Mouse (Mus musculus) CH12F3 (cell line): ENCODE results near the gene Ift27.

Experiments used
- in situ Hi-C: fragments of 300-500 bp; cut with MboI; formaldehyde crosslinking; loops from 2 replicates; pipeline ENCODE4 v1.14.3; 2020; ENCODE audit warnings: low sequenced_read_pairs

The Ift27 gene

DNA sequence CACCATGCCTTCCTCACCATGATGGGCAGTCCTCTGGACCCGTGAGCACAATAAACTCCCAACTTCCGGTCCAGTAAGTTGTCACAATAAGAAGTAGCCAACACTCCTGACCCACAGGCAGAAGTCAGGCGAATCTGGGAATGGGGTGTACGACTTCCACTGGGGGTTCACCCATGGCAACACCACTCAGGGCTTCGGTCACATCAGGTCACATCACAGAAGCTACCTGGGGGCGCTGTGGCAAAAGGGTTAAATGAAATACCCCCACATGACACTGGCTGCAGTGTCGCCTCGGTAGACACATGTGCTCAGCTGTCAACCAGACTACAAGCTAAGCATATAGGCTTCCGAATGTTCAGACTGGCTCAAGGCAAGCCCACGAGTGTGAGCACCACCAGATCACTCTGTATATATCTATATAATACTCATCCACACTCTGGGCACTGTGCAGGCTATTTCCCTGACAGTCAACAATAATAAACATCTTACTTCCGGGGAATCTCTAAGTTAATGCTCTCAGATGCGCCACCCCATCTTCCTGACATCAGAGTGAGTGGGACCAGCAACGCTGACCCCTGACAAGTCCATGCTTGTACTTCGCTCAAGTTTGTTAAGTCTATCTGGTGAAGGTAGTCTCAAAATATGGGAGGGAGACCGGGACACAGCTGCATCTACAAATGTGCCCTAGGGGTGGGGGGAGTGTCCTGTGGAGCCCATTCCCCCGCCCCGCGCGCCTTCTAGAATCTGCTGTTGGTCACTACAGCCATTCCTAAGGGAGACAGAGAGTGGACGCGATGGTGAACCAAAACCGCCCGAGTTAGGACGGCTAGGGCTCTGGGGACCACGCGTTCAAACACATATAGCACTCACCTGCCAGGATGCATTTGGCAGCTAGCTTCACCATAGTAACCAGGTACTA is 749 bp downstream of the Ift27 start:
- in situ Hi-C loops, result no loop called here

DNA sequence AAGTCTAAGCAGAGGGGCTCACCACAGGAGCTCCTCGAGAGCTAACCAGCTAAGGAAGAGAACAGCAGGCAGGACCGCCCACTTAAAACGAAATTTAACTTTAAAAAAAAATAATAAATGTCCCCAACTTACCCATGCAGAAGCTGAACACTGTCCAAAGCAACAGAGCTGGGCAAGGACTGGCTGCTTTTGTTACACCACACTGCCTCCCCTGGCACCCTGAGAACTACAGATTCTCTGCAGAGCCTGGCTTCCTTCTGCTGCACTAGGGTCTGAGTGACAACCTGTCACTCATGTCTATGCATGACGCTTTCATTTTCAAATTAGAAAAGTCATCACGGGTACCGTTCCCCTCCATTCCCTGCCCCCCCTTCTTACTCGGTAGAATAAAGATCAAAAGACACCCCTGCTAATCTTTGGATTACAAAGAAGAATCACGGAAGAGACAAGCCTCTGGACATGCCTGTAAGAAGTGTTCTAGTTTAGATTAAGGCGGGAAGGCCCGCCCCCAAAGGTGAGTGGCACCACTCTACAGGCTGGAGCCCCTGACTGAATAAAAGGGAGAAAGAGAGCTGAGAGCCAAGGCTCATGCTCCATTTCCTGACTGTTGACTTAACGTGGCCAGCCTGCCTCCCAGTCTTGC is 1.5 kb downstream of the Ift27 start:
- in situ Hi-C loops, result no loop called here

DNA sequence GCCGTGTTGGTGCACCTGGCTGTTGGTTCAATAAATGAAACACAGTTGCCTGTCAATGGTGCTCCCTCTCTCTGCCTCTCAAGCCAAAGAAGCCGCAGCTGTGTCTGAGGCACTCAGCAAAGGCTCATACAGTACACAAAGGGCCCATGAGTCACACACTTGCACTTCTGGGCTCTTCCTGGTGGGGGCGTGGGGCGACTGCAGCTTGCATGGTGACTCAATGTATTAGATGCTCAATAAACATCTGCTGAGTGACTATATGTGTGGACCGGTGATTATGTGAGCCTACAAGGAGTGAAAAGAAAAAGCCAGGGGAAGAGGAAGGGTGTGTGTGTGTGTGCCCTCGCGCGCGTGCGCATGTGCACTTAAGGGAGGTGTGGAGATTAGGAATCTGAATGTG is 2.3 kb downstream of the Ift27 start:
- in situ Hi-C loops, result no loop called here

DNA sequence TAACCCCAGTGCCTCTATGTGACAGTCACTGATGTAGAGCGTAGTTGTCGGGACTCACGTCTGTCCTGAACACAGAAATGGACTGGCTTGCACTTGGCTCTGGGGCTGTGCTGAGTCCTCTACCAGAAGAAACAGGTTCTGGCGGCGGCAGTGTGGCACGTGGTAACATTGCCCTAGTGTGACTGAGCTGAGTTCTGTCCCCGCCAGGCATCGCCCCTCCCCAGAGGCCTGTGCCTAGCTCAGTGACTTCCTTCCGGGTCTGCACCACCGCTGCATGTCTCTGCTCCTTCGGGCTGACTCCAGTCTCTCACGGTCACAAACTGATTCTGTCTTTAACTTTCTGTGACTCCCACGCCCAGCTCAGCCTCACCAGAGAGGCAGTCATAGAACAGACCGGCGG is 3.2 kb downstream of the Ift27 start:
- in situ Hi-C loops, result no loop called here

DNA sequence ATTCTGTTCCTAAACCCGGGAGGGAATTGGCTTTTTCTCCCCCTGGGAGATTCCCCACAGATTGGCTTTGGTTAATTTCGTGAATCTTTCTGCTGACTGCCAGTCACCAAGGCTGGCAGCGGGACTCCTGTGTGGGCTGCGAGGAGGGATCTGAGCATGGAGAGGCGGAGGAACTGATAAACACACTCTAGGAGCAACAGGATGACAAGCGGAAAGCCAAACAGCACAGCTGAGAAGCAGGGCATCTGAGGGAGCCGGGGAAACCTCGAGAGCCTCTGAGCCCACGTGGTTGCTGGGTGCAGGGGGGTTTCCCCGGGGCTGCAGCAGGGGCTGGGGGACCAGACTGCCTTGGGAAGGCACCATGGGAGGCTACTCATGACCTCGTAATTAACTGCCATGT is 4.3 kb downstream of the Ift27 start:
- in situ Hi-C loops, result no loop called here

DNA sequence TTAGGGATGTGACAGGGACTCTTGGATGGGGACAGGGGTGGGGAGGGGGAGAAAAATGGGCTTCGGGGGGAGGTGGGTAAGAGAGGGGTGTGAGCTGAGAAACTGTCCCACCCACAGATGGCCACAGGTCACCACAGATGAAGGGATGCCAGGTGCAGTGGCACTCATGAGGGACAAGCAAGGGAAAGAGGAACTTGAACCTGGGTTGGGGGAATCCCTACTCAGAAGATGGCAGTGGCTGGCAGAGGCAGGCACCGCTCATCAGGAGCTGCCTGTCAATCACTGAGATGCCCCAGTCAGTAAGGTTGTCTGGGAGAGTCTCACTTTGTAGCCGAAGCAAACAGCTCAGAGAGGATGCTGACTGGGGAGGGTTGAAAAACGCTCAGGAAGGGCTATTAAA is 8.6 kb downstream of the Ift27 start:
- in situ Hi-C loops, result no loop called here

DNA sequence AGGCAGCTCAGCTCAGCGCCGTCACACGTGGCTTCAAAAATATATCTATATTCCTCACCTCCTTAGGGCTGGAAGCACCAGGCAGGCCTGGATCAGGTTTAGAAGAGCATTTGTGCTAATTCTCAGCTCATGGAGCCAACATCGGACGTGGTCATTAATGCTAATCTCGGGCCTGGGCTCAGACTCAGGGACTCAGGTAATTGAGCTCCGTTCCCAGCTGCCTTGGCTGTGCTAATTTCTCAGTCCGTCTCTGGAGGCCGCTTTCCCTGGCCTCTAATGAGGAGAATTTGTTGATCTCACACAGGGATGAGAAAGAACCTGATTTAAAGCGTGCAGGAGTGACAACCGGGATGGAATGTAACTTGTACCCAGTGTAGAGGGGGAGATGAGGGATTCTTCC is 9.4 kb downstream of the Ift27 start:
- in situ Hi-C loops, result no loop called here

DNA sequence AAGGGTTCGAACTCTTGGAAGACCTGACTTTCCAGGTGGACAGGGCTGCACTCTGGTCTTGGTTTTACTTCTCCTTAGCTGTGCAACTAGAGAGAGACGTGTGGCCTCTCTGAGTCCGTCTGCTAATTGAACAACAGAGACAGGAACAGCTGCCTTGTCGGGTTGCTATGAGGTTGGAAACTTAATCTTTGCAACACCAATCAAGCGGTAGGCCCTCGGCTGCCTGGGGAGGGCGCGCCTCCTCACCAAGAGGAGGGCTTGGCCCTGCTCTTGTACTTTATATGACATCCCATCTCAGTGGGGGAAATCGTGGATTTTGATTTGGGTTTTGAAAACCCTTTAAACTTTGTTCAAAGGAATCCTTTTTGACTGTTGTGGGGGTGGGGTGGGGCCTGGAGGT is 12.0 kb downstream of the Ift27 start:
- in situ Hi-C loops, result no loop called here

DNA sequence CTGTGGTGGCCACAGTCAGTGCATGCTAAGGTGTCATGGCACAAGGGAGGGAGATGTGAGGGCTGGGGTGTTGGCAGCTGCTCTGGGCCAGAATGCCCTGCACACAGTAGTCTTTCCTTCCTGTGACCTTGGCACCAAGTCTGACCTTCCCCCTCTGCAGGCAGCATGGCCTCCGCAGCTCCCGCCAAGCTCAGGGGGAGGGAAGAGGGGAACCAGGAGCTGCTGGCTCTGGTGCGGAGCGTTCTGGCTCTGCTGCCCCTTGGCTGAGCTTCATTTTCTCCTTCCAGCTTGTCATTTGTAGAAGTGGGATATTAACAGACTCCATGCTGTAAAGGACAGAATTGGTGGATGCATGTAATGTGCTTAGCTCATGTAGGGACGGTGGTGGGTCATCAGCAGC is 15.6 kb downstream of the Ift27 start:
- in situ Hi-C loops, result no loop called here

DNA sequence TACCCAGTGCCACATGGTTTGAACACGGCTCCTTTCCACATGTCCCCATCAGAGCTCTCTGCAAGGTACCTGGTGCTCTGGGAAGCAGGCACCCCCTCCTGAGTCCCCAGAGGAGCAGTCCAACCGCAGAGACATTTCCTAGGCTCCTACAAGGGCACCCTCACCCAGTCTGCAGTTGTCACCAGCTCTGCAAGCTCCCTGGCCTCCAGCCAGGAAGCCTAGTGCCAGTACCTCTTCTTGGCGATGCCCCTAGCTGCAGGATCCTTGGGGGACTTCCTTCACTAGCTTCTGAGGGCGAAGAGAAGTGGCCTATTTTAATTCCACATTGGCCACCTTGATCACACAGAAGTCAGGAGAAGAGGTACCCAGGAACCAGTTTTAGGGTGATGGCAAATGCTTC is 16.1 kb downstream of the Ift27 start:
- in situ Hi-C loops, result no loop called here

DNA sequence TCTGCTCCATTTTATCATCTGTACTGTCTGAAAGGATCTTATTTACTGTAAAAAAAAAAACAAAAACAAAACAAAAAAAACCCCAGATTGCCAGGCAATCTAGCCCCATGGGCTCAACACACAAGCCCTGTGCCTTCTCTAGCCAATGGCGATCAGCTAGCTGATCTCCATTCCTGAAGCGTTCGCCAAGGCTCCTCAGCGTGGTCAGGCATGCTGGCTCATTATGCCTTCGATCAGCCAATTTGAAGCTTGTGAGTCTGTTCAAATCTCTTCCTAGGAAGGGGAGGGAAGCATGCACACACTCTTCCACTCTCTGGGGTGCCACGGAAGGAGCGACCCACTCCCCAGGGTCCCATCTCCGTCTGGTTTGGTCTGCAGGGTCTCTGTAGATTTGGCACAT is 16.6 kb downstream of the Ift27 start:
- in situ Hi-C loops, result no loop called here

DNA sequence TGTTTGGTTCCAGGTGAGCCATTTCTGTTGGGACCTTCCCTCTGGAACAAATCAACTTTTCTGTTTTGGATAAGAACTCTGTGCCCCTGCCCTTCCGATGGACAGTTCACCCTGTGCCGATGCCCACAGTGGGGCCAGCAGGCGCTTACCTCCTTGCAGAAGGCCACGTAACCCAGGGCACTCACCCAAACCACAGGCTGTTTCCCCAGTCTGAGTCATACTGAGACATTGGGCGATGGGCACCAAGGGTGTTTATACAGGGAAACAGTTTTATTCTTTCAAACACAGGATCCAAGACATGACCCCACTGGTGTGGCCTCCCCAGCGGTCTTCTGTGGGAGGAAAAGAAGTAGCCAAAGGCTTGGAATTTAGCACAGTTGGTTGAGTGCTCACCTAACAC is 18.5 kb downstream of the Ift27 start:
- in situ Hi-C loops, result no loop called here

DNA sequence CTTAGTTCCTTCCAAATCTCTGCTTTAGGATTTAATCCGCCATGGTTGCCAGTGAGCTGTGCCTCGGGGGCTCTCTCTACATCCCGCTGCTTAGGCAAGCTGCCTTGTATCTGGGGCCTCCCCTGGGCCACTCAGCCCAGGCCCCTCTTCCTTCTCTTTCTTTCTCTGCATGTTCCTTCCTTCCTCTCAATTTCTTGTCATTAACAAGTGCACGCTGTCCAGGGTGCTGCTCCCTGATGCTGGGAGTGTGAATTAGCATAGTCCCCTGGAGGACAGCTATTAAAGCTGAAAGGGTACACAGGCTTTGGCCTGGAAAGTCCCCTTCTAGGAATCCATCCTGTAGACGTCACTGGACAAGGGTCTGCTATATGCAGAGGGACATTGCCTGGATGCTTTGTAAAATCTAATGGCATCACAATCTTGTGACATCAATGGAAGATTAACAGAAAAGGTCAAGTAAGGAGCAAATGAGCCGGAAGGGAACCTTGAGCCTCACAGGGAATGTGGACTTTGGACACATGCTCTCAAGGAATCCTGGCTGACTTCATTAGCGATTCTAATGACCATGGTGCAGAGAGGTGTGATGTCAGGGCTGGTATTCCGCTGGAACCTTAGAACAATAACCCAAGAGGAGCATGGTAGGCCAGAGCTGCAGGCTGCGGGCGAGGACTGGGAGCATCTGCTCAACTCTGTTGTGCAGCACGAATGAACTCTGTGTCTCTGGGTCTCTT is 20.7 kb downstream of the Ift27 start:
- in situ Hi-C loops, result no loop called here

DNA sequence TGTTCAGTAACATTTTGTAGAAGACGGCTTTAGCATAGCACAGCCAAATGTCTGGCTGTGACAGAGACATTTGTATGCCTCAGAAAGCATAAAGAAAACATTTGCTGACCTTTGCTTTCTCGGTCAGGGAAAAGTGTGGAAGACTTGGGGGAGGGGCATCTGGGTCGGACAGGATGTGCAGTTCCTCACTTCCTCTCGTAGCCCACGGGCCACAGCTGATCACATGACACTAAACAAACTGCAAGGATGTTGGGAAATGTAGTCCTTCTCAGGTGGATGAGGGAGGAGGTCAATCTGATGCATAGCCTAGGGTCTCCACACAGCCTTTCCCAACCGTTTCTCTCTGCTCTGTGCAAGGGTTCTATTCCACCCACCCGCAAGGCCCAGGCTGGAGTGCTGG is 25.3 kb downstream of the Ift27 start:
- in situ Hi-C loops, result no loop called here

DNA sequence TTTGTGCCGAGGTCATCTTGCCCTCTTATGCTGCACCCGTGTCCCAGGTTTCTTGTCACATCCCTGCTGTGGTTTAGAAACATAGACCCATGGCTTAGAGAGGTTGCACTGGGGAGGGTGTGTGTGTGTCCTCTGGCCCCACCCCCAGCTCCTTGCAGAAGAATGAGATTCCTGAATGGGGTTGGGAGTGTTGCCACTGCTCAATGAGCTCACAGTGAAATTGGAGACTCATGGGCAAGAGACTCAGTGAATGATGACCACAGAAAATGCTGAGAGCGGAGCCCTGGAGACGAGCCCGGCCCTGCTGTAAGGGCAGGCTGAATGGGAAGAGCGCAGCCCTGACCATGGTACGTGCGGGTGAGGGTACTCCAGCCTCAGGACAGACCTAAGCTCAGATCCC is 33.7 kb downstream of the Ift27 start:
- in situ Hi-C loops, result no loop called here

DNA sequence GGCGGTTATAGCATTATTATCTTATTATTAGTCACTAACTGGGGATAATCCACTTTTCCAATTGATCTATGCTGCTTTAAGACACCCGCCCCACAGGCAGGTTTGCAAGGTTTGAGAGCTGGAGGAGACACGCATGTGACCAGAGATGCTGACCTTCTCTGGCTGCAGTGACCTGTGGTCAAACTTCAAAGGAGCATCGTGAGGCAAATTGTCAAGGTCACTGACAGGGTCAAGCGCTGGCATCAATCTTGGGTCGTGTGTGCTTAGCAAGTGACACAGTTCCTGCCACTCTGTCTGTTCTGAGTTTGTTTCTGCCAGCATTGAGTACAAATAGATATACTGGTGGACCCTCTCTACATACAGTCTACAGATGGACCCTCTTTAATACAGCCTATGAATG is 39.3 kb downstream of the Ift27 start:
- in situ Hi-C loops, result no loop called here

DNA sequence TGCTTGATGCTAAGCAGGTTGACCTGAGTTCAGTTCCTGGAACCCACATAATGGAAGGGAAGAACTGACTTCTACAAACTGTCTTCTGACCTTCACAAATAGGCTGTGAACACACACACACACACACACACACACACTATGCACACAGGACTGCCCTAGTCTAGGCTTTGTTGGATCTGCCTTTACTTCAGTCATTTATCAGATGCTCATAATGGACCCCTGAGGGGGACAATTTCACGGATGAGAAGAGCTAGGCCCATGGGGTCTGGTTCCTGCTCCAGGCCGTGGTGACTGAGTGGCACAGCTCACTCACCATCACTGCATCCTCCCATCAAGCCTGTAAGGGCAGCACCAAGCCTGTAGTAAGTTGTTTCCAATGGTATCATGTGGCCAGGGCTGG is 40.5 kb downstream of the Ift27 start:
- in situ Hi-C loops, result no loop called here

DNA sequence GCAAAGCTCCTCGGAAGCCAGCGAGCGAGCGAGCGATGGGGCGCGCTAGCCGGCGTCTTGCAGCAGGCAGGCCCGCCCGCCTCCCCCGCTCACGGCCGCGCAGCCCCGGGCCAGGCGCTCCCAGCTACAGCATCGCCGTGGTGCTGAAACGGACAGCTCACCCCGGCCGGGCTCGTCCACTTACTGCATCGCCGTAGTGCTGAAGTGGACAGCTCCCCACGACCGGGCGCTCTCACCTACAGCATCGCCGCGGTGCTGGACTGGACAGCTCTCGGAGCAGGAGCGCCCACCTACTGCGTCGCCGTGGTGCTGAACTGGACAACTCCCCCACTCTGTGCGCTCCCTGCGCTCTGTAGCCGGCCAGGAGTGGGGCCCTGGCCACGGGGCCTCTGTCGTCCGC is 54.2 kb downstream of the Ift27 start, which contains the start of gene Cacng2:
TSS of gene Cacng2 (minus strand) at position 325 of the 400 bp plus-strand sequence.
- in situ Hi-C loops, result no loop called here

DNA sequence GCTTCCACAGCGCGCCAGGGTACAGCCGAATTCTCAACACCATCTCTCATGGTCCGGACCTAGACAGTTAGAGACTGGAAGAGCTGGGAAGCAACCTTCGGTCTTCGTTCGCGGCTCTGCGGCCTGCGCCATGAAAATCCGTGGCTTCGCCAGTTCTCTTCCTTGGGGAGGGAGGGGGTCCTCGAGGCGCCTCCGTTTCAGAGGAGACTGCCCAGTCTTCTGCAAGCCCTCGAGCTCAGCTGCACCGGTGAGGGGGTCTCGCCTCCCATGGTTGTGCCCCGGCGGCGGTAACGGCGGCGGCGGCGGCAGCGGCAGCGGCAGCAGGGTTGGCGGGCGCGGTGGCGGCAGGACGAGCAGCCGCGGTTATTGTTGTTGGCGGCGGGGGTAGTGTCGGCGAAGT is 54.7 kb downstream of the Ift27 start:
- in situ Hi-C loops, result no loop called here

DNA sequence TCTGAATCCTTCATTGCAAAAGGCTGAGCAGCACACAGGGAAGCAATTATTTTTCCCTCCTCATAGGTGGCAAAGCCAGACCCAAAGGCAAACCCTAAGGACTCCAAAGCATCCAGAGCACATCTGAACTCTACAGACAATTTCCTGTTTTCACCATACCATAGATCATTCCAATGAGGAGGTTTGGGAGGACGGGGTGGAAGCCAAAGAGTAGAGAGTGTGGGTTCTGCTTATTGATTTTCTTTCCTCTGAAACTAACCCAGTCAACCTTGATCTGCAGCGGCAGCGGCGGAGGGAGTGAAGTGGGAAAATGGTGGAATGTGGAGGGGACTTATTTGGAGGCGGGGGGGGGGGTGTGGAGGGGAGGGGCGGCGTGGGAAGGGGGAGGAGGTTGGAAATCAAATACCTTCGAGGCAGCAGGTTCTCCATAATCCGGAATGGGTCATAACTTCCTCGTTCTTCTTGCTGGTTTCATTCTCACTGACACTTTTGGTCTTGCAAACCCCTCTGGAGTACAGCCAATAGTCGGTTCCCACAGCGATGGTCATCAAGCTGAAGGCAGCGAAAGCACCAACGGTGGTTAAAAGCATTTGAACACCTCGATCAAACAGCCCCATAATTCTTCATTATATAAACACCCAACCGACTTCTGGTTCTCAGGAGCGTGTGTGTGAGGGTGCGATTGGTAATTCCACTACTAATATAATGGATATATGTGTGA is 55.5 kb downstream of the Ift27 start:
- in situ Hi-C loops, result no loop called here

DNA sequence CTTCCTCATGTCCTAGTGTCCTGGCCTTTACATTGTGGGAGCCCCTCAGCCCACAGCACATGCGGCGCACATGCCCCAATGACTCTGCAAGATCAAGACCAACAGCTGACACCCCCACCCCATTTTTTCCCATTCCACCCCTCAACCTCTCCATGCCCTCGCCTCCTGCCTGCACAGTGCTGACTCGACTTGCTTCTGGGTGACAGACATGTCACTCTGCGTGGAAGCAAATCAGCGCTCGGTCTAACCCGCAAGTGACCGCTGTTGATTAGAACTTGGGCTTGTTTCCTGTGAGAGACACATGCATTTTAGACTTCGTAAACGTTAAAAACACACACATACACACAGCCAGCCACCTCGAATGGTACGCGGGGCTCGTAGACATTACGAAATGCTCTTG is 56.2 kb downstream of the Ift27 start:
- in situ Hi-C loops, result no loop called here
